Mouse (Mus musculus): ENCODE measurements at regions not wholly inside any gene's neighbourhood (a gene's known extent, or its start where the extent isn't known, plus 50 kb on each side); places are given as distances from the start of the nearest gene placed in this dataset.

GRCm38 (mm10) chr3:137785224-137785623 lies 79.1 kb upstream of the H2afz start:
- ATAC-seq (ENCODE audit: low FRiP score, low TSS enrichment), result no peak
- Histone ChIP-seq H3K4me1 (ENCODE audit: control insufficient read depth, insufficient read depth, low read length) (peaks cover 4% of the 10 kb centered on the region; the same call in 1 of the 2 replicates), H3K4me2 (replicated peaks; ENCODE audit: low read depth, low read length) (no peak overlapping the region), H3K36me3 (ENCODE audit: control insufficient read depth, insufficient read depth, low read length) (no peaks in the 10 kb centered on the region), H3K4me3 (ENCODE audit: low read length) (no peak overlapping the region), H3K9ac (ENCODE audit: low read depth, low read length) (no peak overlapping the region), H3K27me3 (ENCODE audit: control insufficient read depth, insufficient read depth, low read length) (no peaks in the 10 kb centered on the region), H3K27ac (ENCODE audit: low read depth, low read length) (no peak overlapping the region), H3K9me3 (ENCODE audit: control insufficient read depth, low read length) (no peaks in the 10 kb centered on the region)
- 84% methylated on average over 7 of the region's 7 CpGs for WGBS

GRCm38 (mm10) chr3:137785871-137786270 lies 78.4 kb upstream of the H2afz start:
- no peaks in the 10 kb centered on the region for H3K36me3 ChIP-seq (ENCODE audit: control insufficient read depth, insufficient read depth, low read length)
- H3K4me1 ChIP-seq (ENCODE audit: control insufficient read depth, insufficient read depth, low read length), result 0 out of 2 replicates have a peak, but pooled peaks cover 3% of the 10 kb centered on the region
- 94% methylated on average over 2 of the region's 2 CpGs for WGBS
- H3K27ac ChIP-seq (ENCODE audit: low read depth, low read length), result no peak overlapping the region
- no peak overlapping the region for H3K9ac ChIP-seq (ENCODE audit: low read depth, low read length)
- no peaks in the 10 kb centered on the region for H3K27me3 ChIP-seq (ENCODE audit: control insufficient read depth, insufficient read depth, low read length)
- H3K9me3 ChIP-seq (ENCODE audit: control insufficient read depth, low read length), result no peaks in the 10 kb centered on the region
- no peak overlapping the region for H3K4me2 ChIP-seq (replicated peaks; ENCODE audit: low read depth, low read length)
- no peak overlapping the region for H3K4me3 ChIP-seq (ENCODE audit: low read length)
- no peak for ATAC-seq (ENCODE audit: low FRiP score, low TSS enrichment)

- 0 out of 2 replicates have a peak, but pooled peaks cover 3% of the 10 kb centered on the region for H3K4me1 ChIP-seq (ENCODE audit: control insufficient read depth, insufficient read depth, low read length)
- no peak overlapping the region for H3K4me3 ChIP-seq (ENCODE audit: low read length)
- ATAC-seq (ENCODE audit: low FRiP score, low TSS enrichment), result no peak
- no peak overlapping the region for H3K9ac ChIP-seq (ENCODE audit: low read depth, low read length)
- H3K27me3 ChIP-seq (ENCODE audit: control insufficient read depth, insufficient read depth, low read length), result no peaks in the 10 kb centered on the region
- no peak overlapping the region for H3K27ac ChIP-seq (ENCODE audit: low read depth, low read length)
- no peaks in the 10 kb centered on the region for H3K36me3 ChIP-seq (ENCODE audit: control insufficient read depth, insufficient read depth, low read length)
- no peaks in the 10 kb centered on the region for H3K9me3 ChIP-seq (ENCODE audit: control insufficient read depth, low read length)
- WGBS, result 80% methylated on average over 6 of the region's 6 CpGs
- H3K4me2 ChIP-seq (replicated peaks; ENCODE audit: low read depth, low read length), result no peak overlapping the region
Measured at GRCm38 (mm10) chr3:137789671-137790070, 74.6 kb upstream of the H2afz start.

GRCm38 (mm10) chr3:137790340-137790739 lies 73.9 kb upstream of the H2afz start:
- Histone ChIP-seq H3K4me1 (ENCODE audit: control insufficient read depth, insufficient read depth, low read length) (0 out of 2 replicates have a peak, but pooled peaks cover 3% of the 10 kb centered on the region), H3K4me3 (ENCODE audit: low read length) (no peak overlapping the region), H3K36me3 (ENCODE audit: control insufficient read depth, insufficient read depth, low read length) (no peaks in the 10 kb centered on the region), H3K27me3 (ENCODE audit: control insufficient read depth, insufficient read depth, low read length) (no peaks in the 10 kb centered on the region), H3K4me2 (replicated peaks; ENCODE audit: low read depth, low read length) (no peak overlapping the region), H3K9me3 (ENCODE audit: control insufficient read depth, low read length) (no peaks in the 10 kb centered on the region), H3K9ac (ENCODE audit: low read depth, low read length) (no peak overlapping the region), H3K27ac (ENCODE audit: low read depth, low read length) (no peak overlapping the region)
- ATAC-seq (ENCODE audit: low FRiP score, low TSS enrichment), result no peak
- WGBS, result 91% methylated on average over 7 of the region's 7 CpGs

- Histone ChIP-seq H3K27ac (ENCODE audit: low read depth, low read length) (no peak overlapping the region), H3K27me3 (ENCODE audit: control insufficient read depth, insufficient read depth, low read length) (no peaks in the 10 kb centered on the region), H3K4me2 (replicated peaks; ENCODE audit: low read depth, low read length) (no peak overlapping the region), H3K36me3 (ENCODE audit: control insufficient read depth, insufficient read depth, low read length) (no peaks in the 10 kb centered on the region), H3K9ac (ENCODE audit: low read depth, low read length) (no peak overlapping the region), H3K9me3 (ENCODE audit: control insufficient read depth, low read length) (no peaks in the 10 kb centered on the region), H3K4me1 (ENCODE audit: control insufficient read depth, insufficient read depth, low read length) (no peaks in the 10 kb centered on the region), H3K4me3 (ENCODE audit: low read length) (no peak overlapping the region)
- no peak for ATAC-seq (ENCODE audit: low FRiP score, low TSS enrichment)
- WGBS, result 88% methylated on average over 7 of the region's 7 CpGs
Measured at GRCm38 (mm10) chr3:137795754-137796315, 68.5 kb upstream of the H2afz start.

GRCm38 (mm10) chr3:137798769-137799168 lies 65.5 kb upstream of the H2afz start:
- Histone ChIP-seq H3K27ac (ENCODE audit: low read depth, low read length) (no peak overlapping the region), H3K4me3 (ENCODE audit: low read length) (no peak overlapping the region), H3K4me1 (ENCODE audit: control insufficient read depth, insufficient read depth, low read length) (0 out of 2 replicates have a peak, but pooled peaks cover 3% of the 10 kb centered on the region), H3K36me3 (ENCODE audit: control insufficient read depth, insufficient read depth, low read length) (no peaks in the 10 kb centered on the region), H3K4me2 (replicated peaks; ENCODE audit: low read depth, low read length) (no peak overlapping the region), H3K27me3 (ENCODE audit: control insufficient read depth, insufficient read depth, low read length) (no peaks in the 10 kb centered on the region), H3K9ac (ENCODE audit: low read depth, low read length) (no peak overlapping the region), H3K9me3 (ENCODE audit: control insufficient read depth, low read length) (no peaks in the 10 kb centered on the region)
- ATAC-seq (ENCODE audit: low FRiP score, low TSS enrichment), result no peak
- whole genome bisulfite sequencing, result 86% methylated on average over 4 of the region's 4 CpGs

- H3K4me1 ChIP-seq (ENCODE audit: control insufficient read depth, insufficient read depth, low read length), result 0 out of 2 replicates have a peak, but pooled peaks cover 3% of the 10 kb centered on the region
- no peaks in the 10 kb centered on the region for H3K36me3 ChIP-seq (ENCODE audit: control insufficient read depth, insufficient read depth, low read length)
- WGBS, result 36% methylated on average over 6 of the region's 6 CpGs
- no peak overlapping the region for H3K4me2 ChIP-seq (replicated peaks; ENCODE audit: low read depth, low read length)
- no peak overlapping the region for H3K9ac ChIP-seq (ENCODE audit: low read depth, low read length)
- no peaks in the 10 kb centered on the region for H3K9me3 ChIP-seq (ENCODE audit: control insufficient read depth, low read length)
- no peaks in the 10 kb centered on the region for H3K27me3 ChIP-seq (ENCODE audit: control insufficient read depth, insufficient read depth, low read length)
- H3K27ac ChIP-seq (ENCODE audit: low read depth, low read length), result no peak overlapping the region
- ATAC-seq (ENCODE audit: low FRiP score, low TSS enrichment), result no peak
- no peak overlapping the region for H3K4me3 ChIP-seq (ENCODE audit: low read length)
Measured at GRCm38 (mm10) chr3:137801402-137802020, 62.8 kb upstream of the H2afz start.

- no peaks in the 10 kb centered on the region for H3K9me3 ChIP-seq (ENCODE audit: control insufficient read depth, low read length)
- no peak overlapping the region for H3K4me2 ChIP-seq (replicated peaks; ENCODE audit: low read depth, low read length)
- H3K4me1 ChIP-seq (ENCODE audit: control insufficient read depth, insufficient read depth, low read length), result peaks cover 9% of the 10 kb centered on the region; the same call in 1 of the 2 replicates
- 37% methylated on average over 1 of the region's 1 CpGs for WGBS
- no peaks in the 10 kb centered on the region for H3K36me3 ChIP-seq (ENCODE audit: control insufficient read depth, insufficient read depth, low read length)
- peak; percentile 62; the same call in 1 of the 2 replicates for ATAC-seq (ENCODE audit: low FRiP score, low TSS enrichment)
- no peak overlapping the region for H3K4me3 ChIP-seq (ENCODE audit: low read length)
- no peak overlapping the region for H3K9ac ChIP-seq (ENCODE audit: low read depth, low read length)
- no peak overlapping the region for H3K27ac ChIP-seq (ENCODE audit: low read depth, low read length)
- H3K27me3 ChIP-seq (ENCODE audit: control insufficient read depth, insufficient read depth, low read length), result no peaks in the 10 kb centered on the region
Measured at GRCm38 (mm10) chr3:137807423-137807822, 56.9 kb upstream of the H2afz start.

- Histone ChIP-seq H3K4me2 (replicated peaks; ENCODE audit: low read depth, low read length) (no peak overlapping the region), H3K9me3 (ENCODE audit: control insufficient read depth, low read length) (no peaks in the 10 kb centered on the region), H3K36me3 (ENCODE audit: control insufficient read depth, insufficient read depth, low read length) (no peaks in the 10 kb centered on the region), H3K4me1 (ENCODE audit: control insufficient read depth, insufficient read depth, low read length) (peaks cover 9% of the 10 kb centered on the region; the same call in 1 of the 2 replicates), H3K9ac (ENCODE audit: low read depth, low read length) (no peak overlapping the region), H3K4me3 (ENCODE audit: low read length) (no peak overlapping the region), H3K27ac (ENCODE audit: low read depth, low read length) (no peak overlapping the region), H3K27me3 (ENCODE audit: control insufficient read depth, insufficient read depth, low read length) (no peaks in the 10 kb centered on the region)
- 21% methylated on average over 5 of the region's 5 CpGs for WGBS
- ATAC-seq (ENCODE audit: low FRiP score, low TSS enrichment), result peak; percentile 57; the same call in 1 of the 2 replicates
Measured at GRCm38 (mm10) chr3:137807913-137808684, 56.2 kb upstream of the H2afz start.
